Mouse (Mus musculus): ENCODE data around the gene Egflam. TPM values are rescaled to one million over a fixed set of nuclear protein-coding genes. Genes with fewer than 3 reads are reported as not detected.

Egflam gene
- total RNA-seq, 2 experiments from 2014 or later = 14.9 to 17.6 TPM

DNA sequence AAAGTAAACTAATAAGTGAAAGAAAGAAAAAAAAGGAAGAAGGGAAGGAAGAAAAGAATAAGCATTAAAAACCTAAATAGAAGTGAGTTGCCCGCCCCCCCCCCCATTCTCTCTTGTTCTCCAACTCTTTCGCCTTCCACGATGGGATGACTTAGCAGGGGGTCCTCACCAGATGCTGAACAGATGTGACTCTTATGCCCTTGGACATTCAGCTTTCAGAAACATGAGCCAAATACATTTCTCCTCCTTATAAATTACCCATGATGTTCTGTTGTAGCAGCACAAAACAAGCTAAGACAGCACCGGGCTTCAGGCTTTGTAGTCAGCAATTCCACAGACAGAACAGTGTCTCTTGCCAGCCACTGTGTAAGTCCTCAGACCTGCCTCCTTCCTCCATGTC lies 89.5 kb downstream of the Egflam start:
- intact Hi-C loops (cut with DNase I; ENCODE audit: low total_unique reads) = no loop called here
- DNase-seq = no peak

GRCm38 (mm10) chr15:7299892-7300291 lies 98.3 kb downstream of the Egflam start:
- DNase-seq = no peak
- intact Hi-C loops (cut with DNase I; ENCODE audit: low total_unique reads) = no loop called here

GRCm38 (mm10) chr15:7295199-7295598 lies 103.0 kb downstream of the Egflam start:
- intact Hi-C loops (cut with DNase I; ENCODE audit: low total_unique reads) = no loop called here
- DNase-seq = no peak

- intact Hi-C loops (cut with DNase I; ENCODE audit: low total_unique reads) = no loop called here
These were observed 105.3 kb downstream of the Egflam start for GRCm38 (mm10) chr15:7292854-7293253.

DNA sequence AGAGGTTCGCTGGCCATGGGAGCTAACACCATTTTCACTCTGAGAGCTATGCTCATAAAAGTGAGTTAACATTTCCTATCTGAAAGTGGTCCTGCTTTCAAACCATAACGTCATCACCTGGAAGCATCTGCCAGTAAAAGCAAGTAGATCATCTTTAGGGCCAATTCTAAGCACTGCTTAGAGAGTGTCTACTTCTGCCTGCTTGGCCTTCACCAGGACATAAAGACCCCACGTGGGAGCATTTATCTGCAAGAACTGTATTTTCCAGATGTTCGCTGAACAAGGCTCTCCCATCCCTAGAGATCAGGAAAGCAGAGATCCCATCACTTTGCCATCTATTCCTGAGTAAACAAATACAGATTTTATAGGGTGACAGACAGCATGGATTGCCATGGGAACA lies 108.2 kb downstream of the Egflam start:
- no peak for DNase-seq
- intact Hi-C loops (cut with DNase I; ENCODE audit: low total_unique reads) = no loop called here

More at GRCm38 (mm10) chr15:7292854-7293253, 105.3 kb downstream of the Egflam start:
- DNase-seq = no peak

DNA sequence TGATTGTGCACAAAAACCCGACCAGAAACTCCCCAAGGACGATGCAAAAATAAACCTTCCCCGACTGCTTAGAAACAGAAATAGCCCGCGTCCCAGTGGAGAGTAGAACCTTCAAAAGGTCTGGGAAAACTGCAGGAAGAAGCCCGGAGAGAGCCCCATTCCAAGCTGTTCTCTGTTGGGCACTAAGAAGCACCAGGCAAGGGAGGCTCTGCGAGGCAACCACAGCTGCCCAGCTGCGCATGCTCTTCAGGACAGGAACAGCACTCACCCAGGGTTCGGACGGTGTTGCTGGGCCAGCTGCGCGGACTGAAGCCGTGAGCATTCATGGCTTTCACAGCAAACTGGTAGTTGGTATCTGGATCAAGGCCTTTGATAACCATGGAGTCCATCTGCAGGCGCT lies 108.7 kb downstream of the Egflam start:
- no peak for DNase-seq
- intact Hi-C loops (cut with DNase I; ENCODE audit: low total_unique reads) = no loop called here

- DNase-seq = no peak
- intact Hi-C loops (cut with DNase I; ENCODE audit: low total_unique reads) = no loop called here
These were observed 109.3 kb downstream of the Egflam start for GRCm38 (mm10) chr15:7288841-7289424.

GRCm38 (mm10) chr15:7287911-7288310 lies 110.3 kb downstream of the Egflam start:
- intact Hi-C loops (cut with DNase I; ENCODE audit: low total_unique reads) = no loop called here
- DNase-seq = no peak

GRCm38 (mm10) chr15:7281579-7281978 lies 116.6 kb downstream of the Egflam start:
- intact Hi-C loops (cut with DNase I; ENCODE audit: low total_unique reads) = no loop called here

DNA sequence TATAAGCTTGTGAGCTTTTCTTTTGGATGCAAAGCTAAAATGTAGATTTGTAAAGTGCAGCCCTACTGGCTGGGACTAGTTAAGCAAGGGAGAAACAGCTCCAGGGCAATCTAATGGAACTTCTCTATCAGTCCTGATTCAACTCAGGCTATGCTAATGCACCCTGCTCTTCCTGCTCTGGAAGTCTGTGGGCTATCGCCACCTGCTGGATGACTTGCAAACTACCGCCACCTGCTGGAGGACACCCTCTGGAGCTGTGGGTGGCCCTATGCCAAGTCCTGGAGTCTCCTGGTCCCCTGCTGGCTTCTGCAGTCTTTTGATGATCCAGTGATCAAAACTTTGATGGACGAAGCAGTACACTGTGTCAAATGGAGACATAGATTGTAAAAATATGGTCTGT lies 134.4 kb downstream of the Egflam start:
- intact Hi-C loops (cut with DNase I; ENCODE audit: low total_unique reads) = no loop called here
- DNase-seq = peak; percentile 85

More at GRCm38 (mm10) chr15:7281579-7281978, 116.6 kb downstream of the Egflam start:
- DNase-seq = no peak

GRCm38 (mm10) chr15:7263339-7263738 lies 134.9 kb downstream of the Egflam start:
- intact Hi-C loops (cut with DNase I; ENCODE audit: low total_unique reads) = no loop called here
- DNase-seq = no peak

GRCm38 (mm10) chr15:7261371-7261770 lies 136.8 kb downstream of the Egflam start:
- intact Hi-C loops (cut with DNase I; ENCODE audit: low total_unique reads) = no loop called here

DNA sequence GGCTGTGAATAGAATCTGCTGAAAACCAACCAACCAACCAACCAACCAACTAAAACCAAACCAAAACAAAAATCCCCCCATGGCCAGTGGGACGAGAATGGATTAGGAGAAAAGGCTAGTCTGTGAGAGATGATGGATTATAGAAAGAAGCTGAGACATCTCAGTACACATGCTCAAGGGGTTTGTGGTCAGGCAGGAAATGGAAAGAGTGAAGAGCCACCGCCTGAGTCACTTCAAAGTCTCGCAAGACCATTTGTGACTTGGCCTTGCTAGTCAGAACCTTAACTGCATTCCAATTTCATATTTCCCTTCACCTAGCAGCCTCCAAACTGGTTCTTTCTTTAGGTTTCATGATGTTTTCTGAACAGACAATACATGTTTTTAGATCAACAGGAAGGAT lies 141.6 kb downstream of the Egflam start:
- intact Hi-C loops (cut with DNase I; ENCODE audit: low total_unique reads) = no loop called here
- no peak for DNase-seq

More at GRCm38 (mm10) chr15:7261371-7261770, 136.8 kb downstream of the Egflam start:
- DNase-seq = no peak

DNA sequence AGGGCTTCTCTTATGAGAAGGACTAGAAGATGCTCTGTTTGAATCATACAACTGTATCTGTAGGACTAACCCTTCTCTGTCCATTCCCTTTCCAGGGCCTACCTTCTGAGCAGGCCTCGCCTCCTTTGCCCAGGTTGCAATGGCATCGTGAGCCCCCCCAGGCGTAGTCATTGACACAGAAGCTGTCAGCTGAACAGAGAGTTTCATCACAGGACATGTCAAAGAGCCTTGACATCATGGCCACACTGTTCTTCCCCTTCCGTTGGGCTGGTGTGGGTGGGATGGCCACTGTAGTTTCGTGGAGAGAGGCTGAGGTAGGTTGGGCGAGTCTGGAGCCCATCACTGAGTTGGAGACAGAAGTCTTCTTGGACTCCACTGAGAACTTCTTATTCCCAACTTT lies 144.9 kb downstream of the Egflam start:
- intact Hi-C loops (cut with DNase I; ENCODE audit: low total_unique reads) = no loop called here

GRCm38 (mm10) chr15:7252106-7252636 lies 146.0 kb downstream of the Egflam start:
- no peak for DNase-seq
- intact Hi-C loops (cut with DNase I; ENCODE audit: low total_unique reads) = no loop called here

More for the DNA sequence above, 144.9 kb downstream of the Egflam start:
- no peak for DNase-seq

- intact Hi-C loops (cut with DNase I; ENCODE audit: low total_unique reads) = no loop called here
- no peak for DNase-seq
These were observed 147.2 kb downstream of the Egflam start for GRCm38 (mm10) chr15:7251042-7251441.

DNA sequence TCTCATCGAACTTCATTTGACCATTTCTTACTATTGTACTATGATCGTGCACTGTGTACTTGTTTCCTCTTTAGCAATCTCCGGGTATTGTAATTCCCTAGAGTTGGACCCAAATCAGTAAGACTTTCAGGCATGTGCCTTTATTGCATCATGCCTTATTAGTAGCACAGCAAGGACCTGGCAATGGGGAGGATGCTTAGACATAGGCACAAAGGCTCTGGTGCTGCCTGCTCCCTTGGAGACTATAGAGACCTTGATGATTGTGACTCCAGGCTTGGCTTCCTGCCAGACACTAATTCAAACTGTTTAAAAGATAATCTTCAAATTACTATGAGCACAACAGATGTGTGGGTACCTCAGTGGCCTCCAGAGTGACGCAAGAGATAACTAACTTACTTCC lies 149.0 kb downstream of the Egflam start:
- intact Hi-C loops (cut with DNase I; ENCODE audit: low total_unique reads) = no loop called here
- no peak for DNase-seq

GRCm38 (mm10) chr15:7247321-7247720 lies 150.9 kb downstream of the Egflam start:
- DNase-seq = no peak
- intact Hi-C loops (cut with DNase I; ENCODE audit: low total_unique reads) = no loop called here

- intact Hi-C loops (cut with DNase I; ENCODE audit: low total_unique reads) = no loop called here
- no peak for DNase-seq
These were observed 155.9 kb downstream of the Egflam start for GRCm38 (mm10) chr15:7242161-7242850.

DNA sequence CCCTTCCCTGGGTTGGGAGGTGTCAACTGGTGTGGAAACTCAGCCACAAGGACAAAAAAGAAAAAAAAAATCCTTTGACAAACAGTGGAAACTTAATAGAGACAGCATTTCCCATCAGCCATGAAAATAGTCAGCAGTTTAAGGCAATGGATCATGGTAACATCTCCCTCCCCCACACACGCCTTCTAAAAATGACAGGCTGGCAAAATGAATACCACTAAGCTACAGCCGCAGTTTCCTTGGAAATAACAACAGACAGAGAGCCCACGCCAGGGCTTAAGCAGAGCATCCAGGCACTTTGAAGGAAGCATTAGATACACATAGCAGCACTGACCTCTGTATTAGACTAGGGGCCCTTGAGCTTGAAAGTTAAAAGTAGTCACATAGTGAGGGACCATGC lies 157.2 kb downstream of the Egflam start:
- intact Hi-C loops (cut with DNase I; ENCODE audit: low total_unique reads) = no loop called here
- no peak for DNase-seq

DNA sequence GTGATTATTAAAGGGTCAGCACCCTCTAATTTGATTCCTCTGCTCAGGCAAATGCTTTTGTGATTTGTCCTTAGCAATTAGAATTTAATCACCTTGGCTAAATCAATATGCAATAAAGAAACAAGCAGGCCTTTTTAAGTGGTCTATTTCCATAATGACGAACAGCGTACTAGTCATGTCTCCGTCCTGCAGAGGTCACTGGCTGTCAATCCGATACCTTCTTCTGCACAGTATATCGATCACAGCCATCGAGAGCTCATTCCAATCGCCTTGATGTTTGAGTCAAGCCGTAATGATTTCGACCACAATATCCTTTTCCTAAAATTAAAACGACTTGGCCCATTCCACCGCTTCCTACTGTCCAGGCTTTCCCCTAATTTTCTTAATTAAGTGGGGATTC lies 158.3 kb downstream of the Egflam start:
- intact Hi-C loops (cut with DNase I; ENCODE audit: low total_unique reads) = no loop called here
- DNase-seq = no peak

Data from gastrocnemius, postnatal 14 days (tissue).